Mouse (Mus musculus): Measurements from ENCODE around the gene Prrc2b. TPM values are rescaled to one million over a fixed set of nuclear protein-coding genes. Genes with fewer than 3 reads are reported as not detected.

Prrc2b gene
- total RNA-seq, 2 experiments from 2014 or later = 78.4 to 79.7 TPM

- peak; percentile 35 for DNase-seq (ENCODE audit: low spot score)
These were observed 31.9 kb downstream of the Prrc2b start for GRCm38 (mm10) chr2:32182676-32183296.

GRCm38 (mm10) chr2:32187019-32187551 is 36.2 kb downstream of the Prrc2b start:
- peak; percentile 39 for DNase-seq (ENCODE audit: low spot score)

DNA sequence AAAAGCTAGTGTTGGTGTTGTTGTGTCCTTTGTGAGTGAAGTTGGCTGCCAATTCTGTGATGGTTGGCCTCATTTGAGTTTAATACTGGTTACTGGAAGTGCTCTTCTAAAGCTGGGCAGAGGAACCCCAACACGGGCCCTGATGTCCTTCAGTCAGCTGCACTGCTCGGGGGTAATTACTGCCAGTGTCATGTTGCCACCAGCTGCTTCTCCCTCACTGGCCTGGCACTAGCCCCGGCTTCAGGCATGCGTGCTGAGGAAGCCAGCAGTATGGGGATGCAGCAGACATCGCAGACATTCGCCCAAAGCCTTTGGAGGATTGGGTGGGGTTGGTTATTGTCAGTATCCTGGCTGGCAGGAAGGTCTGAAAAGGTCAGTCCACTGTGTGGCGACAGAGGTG is 36.8 kb downstream of the Prrc2b start:
- DNase-seq (ENCODE audit: low spot score) = peak; percentile 72

DNA sequence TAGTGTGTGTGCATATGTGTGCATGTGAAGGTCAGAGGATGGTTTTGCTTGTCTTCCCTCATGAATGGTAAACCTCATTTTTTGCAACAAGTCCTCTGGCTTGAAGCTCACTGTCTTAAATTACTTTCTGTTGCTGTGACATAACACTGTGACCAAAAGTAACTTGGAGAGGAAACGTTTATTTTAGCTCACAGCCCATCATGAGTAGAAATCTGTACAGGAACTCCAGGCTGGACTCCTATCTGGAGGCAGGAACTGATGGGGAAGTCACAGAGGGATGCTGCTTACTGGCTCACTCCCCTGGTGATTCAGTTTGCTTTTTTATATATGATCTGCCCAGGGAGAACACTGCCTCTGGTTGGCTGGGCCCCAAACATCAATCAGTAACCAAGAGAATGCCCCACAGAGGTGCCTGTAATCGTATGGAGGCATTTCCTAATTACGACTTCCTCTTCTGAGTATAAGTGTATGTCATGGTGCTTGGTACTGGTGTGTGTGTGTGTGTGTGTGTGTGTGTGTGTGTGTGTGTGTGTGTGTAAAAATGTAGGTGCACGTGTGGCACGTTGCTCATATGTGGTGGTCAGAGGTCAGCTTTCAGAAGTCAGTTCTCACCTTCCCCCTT is 38.3 kb downstream of the Prrc2b start:
- DNase-seq (ENCODE audit: low spot score) = no peak

DNA sequence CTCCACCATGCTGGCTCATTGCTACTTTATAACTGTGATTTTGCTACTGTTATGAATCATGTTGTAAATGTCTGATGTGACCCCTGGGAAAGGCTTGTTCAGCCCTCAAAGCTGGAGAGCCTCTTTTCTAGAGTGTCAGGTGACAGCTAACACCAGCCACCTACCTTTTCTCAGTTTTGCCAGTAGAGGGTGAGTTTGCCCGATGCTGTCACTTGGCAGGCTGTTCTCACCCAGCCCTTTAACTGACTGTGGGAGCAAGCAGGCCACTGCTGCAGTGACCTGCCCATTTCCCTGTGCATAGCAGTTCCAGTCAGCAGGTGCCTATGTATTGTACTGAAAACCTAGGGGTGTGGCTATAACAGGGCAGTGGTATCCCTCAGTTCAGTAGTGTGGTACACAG is 39.7 kb downstream of the Prrc2b start:
- no peak for DNase-seq (ENCODE audit: low spot score)

DNA sequence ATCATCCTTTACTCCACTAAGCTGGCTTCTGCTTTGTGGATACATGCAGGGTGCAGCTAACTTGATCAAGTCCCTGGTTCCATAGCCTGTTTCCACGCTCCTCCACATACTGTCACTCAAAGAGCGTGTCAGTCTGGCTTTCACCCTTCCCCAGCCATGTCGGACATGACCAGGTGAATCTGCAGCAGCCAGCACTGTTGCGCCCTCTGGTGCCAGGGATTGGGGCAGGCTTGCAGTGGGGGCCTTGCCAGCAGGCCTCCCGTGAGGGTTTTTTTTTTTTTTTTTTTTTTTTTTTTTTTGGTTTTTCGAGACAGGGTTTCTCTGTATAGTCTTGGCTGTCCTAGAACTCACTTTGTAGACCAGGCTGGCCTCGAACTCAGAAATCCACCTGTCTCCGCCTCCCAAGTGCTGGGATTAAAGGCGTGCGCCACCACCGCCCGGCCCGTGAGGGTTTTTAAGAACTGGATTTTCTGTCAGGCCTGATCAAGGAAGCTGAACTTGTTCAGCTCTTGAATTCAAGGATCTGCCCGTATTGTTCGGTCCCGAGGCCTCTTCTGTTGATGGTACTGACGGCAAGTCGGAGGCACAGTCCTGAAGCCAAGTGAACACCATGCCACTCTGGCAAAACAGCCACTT is 41.1 kb downstream of the Prrc2b start:
- DNase-seq (ENCODE audit: low spot score) = peak; percentile 70

DNA sequence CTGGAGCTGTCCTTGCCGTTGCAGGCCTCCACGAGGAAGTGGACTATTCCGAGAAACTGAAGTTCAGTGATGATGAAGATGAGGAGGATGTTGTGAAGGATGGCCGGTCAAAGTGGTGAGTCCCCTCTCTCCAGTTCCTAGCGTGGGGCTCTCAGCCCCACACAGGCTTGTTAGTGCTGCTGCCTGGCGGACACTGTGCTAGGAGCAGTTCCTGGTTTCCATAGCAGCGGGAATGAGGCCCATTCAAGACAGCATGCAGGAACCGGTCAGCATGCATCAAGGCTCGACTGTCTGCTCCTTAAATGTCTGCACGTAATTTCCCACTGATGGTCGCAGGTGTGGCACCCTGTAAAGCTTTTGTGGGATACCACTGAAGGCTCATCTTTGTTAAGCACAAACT is 48.1 kb downstream of the Prrc2b start:
- no peak for DNase-seq (ENCODE audit: low spot score)

GRCm38 (mm10) chr2:32200033-32200432 is 49.2 kb downstream of the Prrc2b start:
- no peak for DNase-seq (ENCODE audit: low spot score)

DNA sequence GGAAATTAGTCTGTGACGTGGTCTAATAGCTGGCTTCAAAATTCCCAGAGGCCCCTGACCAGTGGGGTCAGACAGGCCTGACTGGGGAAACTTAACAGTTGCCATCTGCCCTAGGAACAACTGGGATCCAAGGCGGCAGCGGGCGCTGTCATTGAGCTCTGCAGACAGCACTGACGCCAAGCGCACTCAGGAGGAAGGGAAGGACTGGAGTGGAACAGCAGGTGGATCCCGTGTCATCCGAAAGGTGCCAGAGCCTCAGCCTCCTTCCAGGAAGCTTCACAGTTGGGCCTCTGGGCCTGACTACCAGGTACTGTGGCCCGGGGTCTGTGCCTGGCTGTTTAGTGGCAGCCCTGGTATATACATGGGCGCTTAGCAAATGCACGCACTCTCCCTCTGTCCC is 49.8 kb downstream of the Prrc2b start:
- DNase-seq (ENCODE audit: low spot score) = no peak

DNA sequence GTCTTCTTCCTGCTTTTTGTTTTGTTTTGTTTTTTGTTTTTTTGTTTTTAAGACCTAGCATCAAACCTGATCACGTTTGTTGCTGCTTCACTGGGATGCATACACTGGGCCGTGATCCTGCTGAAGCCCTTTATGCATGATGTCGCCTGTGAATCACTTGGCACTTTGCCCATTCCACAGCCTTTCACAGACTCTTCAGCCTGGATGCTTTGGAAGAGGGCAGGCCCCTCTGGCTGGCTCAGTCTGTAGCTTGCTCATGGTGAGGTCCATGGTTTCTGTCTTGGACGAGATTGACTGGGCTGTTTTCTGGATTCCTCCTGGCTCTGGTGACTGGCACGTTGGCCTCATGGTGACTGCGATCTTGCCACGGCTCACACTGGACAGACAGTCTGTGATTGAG is 50.6 kb downstream of the Prrc2b start:
- no peak for DNase-seq (ENCODE audit: low spot score)

DNA sequence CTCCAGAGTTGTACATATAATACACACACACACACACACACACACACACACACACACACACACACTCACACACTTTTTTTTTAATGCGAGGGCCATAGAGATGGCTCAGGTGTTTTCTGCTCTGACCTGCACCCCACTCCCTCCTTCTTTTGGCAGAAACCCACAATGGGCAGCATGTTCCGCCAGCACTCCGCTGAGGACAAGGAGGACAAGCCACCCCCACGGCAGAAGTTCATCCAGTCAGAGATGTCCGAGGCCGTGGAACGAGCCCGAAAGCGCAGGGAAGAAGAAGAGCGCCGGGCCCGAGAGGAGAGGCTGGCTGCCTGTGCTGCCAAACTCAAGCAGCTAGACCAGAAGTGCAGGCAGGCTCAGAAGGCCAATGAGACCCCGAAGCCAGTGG is 53.0 kb downstream of the Prrc2b start:
- DNase-seq (ENCODE audit: low spot score) = no peak

GRCm38 (mm10) chr2:32207682-32208081 is 56.8 kb downstream of the Prrc2b start:
- DNase-seq (ENCODE audit: low spot score) = no peak

DNA sequence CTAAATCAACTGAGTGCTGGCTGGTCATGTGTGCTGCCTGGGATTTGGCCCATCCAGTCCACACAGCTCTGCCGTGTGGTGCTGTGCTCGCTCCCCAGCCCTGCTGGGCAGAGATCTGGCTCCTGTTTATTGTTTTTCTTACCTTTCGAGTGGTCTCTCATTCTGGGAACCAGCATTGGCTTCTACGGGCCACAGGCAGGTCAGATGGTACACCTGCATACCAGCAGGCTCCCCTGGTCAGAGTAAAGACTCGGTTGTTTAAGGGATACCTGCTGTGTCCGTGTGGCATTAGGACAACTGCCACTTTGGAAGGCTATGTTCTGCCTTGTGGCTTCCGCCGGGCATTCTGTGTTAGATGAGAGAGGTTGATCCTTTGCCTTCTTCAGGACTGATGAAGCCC is 60.8 kb downstream of the Prrc2b start:
- DNase-seq (ENCODE audit: low spot score) = no peak

DNA sequence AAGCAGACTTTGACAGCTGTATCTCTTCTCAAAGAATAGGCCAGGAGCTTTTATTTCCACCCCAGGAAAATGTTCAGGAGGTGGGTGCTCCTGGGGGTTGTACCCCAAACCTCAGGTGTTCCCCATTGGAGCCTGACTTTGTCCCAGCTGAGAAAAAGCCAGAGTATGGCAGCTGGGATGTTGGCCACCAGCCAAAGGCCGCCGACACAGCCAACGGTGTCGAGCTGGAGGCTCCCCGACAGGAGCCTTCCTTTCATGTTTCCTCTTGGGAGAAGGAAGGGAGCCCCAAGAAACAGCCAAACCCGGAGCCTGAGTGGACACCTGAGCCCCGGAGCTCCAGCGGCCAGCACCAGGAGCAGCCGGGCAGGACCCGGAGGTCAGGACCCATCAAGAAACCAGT is 62.1 kb downstream of the Prrc2b start:
- DNase-seq (ENCODE audit: low spot score) = no peak

DNA sequence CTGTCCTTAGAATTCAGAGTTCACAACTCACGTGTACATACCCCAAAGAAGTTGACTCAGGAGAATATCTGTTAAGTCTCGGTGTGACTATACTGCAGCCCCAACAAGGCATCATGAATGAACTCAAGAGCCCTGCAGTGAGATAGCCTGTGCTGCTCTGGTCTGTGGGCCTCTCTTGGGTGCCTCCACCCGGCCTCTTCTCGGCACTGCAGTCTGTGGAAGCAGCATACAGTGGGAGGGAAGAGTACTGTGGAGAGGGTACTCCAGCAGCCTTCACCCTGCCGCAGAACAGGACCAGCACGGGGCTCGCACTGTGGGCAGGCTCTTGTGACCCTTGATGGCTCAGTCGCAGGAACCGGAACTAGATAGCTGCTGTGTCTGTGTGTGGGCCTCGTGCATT is 64.7 kb downstream of the Prrc2b start:
- DNase-seq (ENCODE audit: low spot score) = no peak

- no peak for DNase-seq (ENCODE audit: low spot score)
These were observed 65.6 kb downstream of the Prrc2b start for GRCm38 (mm10) chr2:32216506-32216905.

DNA sequence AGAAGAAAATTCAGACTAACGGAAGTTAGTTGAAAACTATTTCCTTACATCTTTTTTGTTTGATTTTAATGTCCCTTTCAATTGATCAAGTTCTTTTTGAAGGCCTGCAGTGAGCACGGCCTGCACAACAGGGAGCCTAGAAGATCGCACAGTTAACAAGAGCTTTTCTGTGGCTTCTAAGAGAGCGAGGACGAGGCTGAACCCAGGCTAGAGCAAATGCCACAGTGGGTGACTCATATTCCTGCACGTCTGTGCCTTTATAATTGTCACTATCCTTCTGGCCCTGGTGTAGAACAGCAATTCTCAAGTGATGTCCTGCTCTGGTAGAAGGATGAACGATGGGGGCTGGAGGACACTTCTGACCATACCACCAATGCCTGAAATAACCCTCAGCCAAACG is 66.8 kb downstream of the Prrc2b start:
- DNase-seq (ENCODE audit: low spot score) = no peak

DNA sequence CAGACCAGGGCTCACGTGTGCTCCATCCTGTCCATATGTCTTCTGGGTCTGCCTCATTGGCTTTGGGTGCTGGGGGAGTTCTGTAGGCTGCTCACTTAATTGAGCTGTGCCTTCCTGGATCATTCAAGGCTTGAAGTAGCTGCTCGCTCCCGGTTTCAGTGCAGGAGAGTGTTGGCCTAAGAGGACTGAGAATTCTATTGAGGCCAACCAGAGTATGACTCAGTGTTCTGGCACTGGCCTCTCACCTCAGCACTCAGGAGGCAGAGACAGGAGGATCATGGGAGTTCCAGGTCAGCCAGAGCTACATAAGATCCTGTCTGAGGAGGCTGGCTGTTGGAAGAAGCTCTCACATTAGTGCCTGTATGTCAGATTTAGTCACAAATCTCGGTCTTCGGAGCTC is 67.2 kb downstream of the Prrc2b start:
- DNase-seq (ENCODE audit: low spot score) = peak; percentile 36

DNA sequence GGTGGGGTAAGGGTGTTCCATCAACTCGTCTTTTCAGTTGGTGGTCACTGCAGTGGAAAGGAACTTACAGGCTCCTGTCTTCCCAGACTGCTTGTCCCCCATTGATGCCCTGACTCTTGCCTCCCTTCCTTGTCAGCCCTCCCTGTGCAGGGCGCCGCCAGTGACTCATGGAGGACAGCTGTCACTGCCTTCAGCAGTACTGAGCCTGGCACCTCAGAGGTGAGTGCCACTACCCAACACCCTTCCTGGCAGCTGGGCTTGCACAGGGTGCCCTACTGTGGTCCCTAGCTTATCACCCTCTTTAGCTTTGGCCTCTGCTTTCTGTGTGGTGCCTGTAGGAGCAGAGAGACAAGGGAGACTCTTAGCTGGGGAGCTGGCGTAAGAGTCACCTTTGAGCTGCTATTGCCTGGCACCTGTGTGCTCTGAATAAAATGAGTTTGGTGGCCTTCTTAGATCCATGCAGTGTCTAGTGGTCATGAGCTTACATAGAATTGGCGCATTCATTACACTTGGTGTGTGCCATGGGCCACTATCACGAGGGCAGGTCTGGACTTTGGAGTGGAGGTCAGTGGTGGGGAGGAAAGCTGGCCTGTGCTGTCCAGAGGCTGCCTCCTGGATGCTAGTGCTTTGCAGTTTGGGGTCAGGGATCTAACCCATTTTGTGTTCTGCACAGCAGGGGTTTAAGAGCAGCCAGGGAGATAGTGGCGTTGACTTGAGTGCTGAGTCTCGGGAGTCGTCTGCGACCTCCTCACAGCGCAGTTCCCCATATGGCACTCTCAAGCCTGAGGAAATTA is 67.9 kb downstream of the Prrc2b start:
- no peak for DNase-seq (ENCODE audit: low spot score)

GRCm38 (mm10) chr2:32219501-32219900 is 68.6 kb downstream of the Prrc2b start:
- no peak for DNase-seq (ENCODE audit: low spot score)

GRCm38 (mm10) chr2:32220021-32220420 is 69.1 kb downstream of the Prrc2b start:
- peak; percentile 70 for DNase-seq (ENCODE audit: low spot score)

GRCm38 (mm10) chr2:32220969-32221368 is 70.1 kb downstream of the Prrc2b start:
- no peak for DNase-seq (ENCODE audit: low spot score)

Data from gastrocnemius, adult 18-20 months (tissue).